Mouse (Mus musculus) adrenal gland, adult (tissue): Measurements from ENCODE around the gene Elavl2.

Source experiments
- DNase-seq, 2 experiments: peaks; one replicate each; pipeline ENCODE4 v3.0.0; 2022 to 2023; ENCODE audit warnings: low spot score in 1 of 2; ENCODE audit not compliant: inconsistent age in 2 of 2

Elavl2 gene

DNA sequence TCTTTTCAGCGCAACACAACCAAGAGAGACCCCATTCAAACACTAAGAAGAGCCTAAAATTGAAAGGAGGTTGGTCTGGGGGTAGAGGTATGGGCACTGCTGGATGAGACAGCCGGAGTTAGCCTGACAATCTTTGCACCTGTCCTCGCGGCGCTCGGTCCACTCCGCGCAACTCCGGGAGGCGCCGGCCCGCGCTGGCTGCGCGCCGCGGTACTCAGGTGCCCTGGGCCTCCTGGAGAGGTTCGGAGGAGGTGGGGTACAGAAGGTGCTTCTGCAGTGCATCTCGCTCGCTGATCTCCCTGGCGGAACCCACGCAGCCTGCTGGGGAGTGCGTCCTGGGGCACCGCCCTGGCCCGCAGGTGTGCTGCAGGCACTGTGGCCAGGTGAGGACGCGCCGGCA, at the start of gene Elavl2:
Gene Elavl2, minus strand, starts transcription at position 363 of the 400 bp plus-strand sequence.
- no peak for DNase-seq

DNA sequence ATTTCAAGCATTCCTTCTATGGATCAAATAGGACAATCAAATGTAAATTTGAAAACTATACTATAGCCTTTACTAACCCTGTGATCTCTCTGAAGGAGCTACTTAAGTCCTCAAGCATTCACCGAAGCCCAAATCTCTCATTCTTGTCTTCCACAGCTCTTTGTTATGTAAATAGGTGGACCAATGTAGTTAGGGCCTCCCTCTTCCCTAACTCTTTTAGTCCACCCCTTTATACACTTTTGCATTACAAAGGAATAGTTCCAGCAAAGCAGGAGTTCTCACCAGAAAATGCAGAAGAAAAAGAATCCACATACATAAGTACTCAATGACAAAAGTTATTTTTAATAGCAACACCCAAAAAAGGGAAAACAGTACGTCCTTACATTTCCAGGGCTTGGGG, 47.3 kb upstream of the Elavl2 start:
- DNase-seq: no peak

DNA sequence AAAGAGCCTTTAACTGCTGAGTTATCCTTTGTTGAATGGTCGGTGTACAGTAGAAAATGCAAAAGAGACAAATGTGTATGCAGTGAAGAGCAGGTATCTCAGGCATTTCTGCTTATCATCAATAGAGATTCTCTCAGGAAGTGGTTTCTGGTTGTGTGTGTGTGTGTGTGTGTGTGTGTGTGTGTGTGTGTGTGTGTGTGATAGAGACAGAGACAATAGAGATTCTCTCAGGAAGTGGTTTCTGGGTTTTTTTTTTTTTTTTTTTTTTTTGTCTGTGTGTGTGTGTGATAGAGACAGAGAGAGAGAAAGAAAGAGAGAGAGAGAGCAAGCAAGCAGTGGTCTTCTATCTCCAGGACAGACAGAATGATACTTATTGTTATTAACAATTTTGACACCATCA, 15.0 kb upstream of the Elavl2 start:
- DNase-seq: no peak

GRCm38 (mm10) chr4:91405047-91405446, 4.5 kb upstream of the Elavl2 start:
- DNase-seq: no peak

DNA sequence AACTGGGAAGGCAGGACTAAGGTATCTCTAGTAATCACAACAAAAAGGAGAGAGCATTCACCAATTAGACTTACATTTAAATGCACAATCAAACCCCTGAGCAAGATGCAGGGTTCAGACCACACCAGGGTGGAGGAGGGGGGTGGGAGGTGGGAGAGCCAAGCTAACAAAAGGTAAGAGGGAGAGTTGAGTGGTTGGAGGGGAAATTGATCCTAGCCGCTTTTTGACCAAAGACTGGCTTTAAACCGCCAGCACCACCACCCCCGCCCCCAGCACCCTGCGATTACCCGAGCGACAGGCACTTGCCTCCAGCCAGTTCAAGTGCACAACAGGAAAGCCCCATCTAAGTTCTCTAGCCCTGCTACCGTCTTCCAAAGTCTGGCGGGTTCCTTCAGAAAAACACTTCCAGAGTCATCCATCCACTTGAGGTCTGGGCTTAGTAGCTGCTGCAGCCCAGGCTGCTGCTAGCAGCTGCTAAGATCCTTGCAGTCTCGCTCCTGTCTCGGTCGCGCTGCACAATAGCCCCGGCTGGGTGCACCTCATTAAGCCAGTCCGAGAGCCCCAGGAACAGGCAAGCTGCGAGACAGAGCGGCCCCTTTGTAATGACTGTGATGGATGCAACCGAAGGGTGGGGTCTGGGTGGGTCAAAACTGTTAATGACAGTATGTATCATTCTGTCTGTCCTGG, 932 bp downstream of the Elavl2 start:
- DNase-seq: no peak

- no peak for DNase-seq
Measured at GRCm38 (mm10) chr4:91391987-91392598, 8.5 kb downstream of the Elavl2 start.

- no peak for DNase-seq
Measured at GRCm38 (mm10) chr4:91387701-91388100, 12.9 kb downstream of the Elavl2 start.

DNA sequence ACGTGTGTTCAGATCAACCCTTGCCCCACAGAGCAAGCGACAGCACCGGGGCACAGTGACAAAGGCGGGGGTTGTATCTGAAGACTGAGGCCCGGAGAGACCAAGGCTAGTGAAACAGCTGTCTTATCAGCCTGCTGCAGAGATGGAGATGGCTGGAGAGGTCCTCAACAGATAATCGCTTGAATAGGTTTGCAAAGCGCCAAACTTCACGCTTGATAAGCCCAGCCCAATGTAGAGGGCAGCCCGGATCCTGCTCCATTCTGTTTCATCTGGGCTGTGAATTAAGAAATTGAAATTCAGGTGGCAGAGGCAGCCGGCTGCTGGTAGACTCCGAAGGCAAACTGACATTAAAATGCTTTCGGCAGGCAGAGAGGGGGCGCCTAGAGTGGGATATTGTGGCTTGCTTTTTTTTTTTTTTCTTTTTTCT, 19.4 kb downstream of the Elavl2 start:
- DNase-seq: no peak

DNA sequence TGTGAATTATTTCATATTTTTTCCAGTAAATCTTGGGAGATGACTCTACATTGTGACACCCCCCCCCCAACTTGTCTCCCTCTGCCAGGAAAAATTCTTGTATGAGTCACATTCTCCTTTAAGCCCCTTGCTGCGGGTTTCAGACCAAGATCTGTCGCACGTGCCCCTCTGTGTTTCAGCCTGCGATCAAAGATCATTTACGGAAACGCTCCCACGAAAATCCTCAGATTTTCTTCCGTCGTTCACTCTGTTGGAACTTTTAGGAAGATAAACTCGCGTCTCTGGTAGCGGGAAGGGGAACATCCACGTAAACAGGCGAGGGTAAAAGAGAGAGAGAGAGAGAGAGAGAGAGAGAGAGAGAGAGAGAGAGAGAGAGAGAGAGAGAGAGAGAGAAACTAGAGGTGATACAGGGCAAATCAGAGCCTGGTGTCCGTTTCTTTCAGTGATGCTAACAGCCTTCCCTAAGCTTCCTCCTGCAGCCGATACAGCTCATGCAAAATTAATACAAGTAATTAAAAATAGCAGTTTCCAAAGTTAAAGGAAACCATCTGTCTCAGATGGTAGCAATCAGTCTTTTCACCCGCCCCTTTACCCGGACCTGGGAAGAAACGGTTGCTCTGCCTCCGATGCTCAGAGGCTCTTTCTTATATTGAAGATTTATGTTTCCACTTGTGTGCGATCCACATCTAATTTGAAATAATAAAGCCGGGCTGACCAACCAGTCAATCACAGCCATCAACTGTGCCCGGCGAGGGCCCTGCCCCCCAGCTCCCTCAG, 20.1 kb downstream of the Elavl2 start:
- no peak for DNase-seq

DNA sequence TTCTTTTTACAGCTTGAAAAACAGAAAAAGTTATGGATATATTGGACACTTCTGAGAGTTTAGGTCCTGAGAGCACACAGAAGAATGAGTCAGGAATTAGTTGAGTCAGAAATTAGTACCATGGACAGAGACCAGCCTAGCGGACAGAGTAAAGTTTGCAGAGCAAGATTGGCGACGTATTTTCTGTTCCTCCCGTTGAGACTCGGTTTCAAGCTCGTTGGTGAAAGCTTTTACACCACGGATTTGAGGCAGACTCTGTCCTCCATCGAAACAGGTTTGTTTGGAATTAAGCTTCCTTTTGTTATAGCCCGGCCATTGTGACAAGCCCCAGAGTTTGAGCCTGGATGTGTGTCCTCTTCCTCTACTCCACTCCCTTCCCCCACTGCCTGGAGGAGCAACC, 21.0 kb downstream of the Elavl2 start:
- DNase-seq: peak in 1 of 2 experiments; percentile 68

GRCm38 (mm10) chr4:91376317-91376910, 24.2 kb downstream of the Elavl2 start:
- peak; percentile 91 to 96 for DNase-seq

GRCm38 (mm10) chr4:91375372-91375687, 25.3 kb downstream of the Elavl2 start:
- DNase-seq: peak in 1 of 2 experiments; percentile 30

GRCm38 (mm10) chr4:91374571-91375371, 25.8 kb downstream of the Elavl2 start:
- peak; percentile 29 to 76 for DNase-seq

- no peak for DNase-seq
Measured at GRCm38 (mm10) chr4:91372844-91373243, 27.7 kb downstream of the Elavl2 start.

- DNase-seq: peak; percentile 39 to 76
Measured at GRCm38 (mm10) chr4:91371819-91372215, 28.8 kb downstream of the Elavl2 start.

DNA sequence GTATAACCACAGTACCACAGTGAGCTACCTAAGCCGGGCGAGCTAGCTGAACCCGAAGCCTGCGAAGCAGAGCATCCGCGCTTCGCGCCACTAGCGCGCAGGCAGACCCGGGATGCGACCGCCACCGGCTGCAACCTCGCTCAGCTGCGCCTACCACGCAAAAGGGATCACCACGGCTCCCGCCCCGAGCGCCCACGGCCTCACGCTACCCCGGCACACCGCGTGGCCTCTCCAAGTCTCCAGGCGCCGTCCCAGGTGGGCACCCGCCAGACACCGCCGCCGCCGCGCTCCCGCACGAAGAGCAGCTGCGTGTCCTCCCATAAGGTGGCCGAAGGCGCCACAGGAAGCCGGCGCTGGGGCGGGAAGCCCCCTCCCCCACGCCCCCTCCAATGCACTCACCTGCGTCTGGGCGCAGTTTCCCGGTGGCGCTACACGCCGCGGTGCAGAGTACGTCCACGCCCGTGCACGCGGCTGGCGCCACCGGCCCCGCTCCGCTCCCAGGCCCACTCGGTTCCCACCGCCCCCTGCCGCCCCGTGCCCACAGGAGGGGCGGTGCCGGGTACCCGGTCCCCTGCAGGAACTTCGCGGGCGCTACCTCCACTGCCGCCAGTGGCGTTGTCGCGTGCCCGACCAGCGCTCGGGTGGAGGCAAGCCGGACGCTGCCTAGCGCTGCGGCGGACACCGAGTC, 29.3 kb downstream of the Elavl2 start:
- peak; percentile 4 to 33 for DNase-seq

DNA sequence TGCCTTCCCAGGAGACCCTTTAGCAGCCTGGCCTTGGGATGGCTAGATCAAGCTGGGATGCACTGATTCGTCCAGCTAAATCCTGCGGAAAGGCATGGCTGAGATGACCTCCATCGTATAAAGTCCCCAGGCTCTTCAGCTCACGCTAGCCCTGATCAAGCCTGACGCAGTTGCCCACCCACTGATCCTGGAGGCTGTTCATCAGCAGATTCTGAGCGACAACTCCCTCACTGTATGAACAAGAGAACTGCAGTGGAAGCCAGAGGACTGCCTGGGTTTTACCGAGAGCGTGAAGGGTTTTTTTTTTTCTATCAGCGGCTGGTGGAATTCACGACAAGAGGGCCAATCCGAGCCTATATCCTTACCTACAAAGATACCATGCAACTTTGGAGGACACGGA, 35.3 kb downstream of the Elavl2 start:
- DNase-seq: no peak

DNA sequence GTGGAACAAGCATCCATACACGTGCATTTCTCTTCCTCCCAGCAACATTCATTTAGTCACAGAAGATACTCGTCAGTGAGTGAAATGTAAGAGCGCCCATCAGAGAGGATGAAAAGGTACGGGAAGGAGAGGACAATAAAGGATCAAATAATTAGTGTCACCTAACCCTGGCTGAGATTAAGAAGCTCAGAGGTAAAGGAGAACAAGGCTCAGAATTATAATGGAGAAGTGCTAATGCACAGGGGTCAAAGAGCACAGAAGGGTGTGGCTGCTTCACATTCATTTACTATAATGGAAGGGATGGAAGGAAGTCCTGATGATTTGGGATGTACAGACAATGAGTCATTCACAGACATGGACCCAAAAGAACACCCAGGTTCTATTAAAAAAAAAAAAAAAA, 36.6 kb downstream of the Elavl2 start:
- DNase-seq: no peak

GRCm38 (mm10) chr4:91362520-91362919, 38.1 kb downstream of the Elavl2 start:
- no peak for DNase-seq

GRCm38 (mm10) chr4:91353138-91353537, 47.4 kb downstream of the Elavl2 start:
- DNase-seq: no peak
